Mouse (Mus musculus) thymus, postnatal 10 days (tissue): Measurements from ENCODE around the gene Olig2.
"Not testable (repeated sequence)": the region's sequence is repeated elsewhere in the genome, so short reads cannot be mapped to it uniquely, and the experiment has no call there.

ENCODE experiments used
- DNase-seq, 2 experiments: peaks; one replicate each; pipeline ENCODE4 v3.0.0; 2021; ENCODE audit warnings: low spot score in 2 of 2

Olig2 gene

GRCm38 (mm10) chr16:91226883-91227759 lies 1.9 kb downstream of the Olig2 start:
- DNase-seq, result peak in 1 of 2 experiments; percentile 13

- no peak for DNase-seq
Measured at GRCm38 (mm10) chr16:91227760-91228043, 2.4 kb downstream of the Olig2 start.

GRCm38 (mm10) chr16:91228238-91229071 lies 3.2 kb downstream of the Olig2 start:
- DNase-seq, result no peak

- no peak for DNase-seq
Measured at GRCm38 (mm10) chr16:91229072-91229348, 3.8 kb downstream of the Olig2 start.

DNA sequence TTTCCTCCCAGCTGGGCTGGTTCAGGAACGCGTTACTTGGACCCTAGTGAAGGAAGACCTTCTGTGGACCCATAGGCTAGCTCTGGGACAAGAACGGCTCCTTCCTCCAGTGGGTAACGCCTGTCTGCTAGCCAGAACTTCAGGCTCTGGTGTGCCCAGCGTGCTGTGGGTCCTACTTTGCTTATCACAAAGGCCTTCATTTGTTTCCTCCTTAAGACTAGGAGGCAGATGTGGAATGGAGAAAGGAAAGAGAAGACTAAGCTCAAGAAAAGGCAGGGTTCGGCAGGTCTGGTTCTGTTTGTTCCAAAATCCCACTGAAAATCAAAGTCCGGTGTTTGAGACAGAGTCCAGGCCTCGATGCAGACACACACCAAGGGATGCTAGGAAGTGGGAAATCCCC lies 4.4 kb downstream of the Olig2 start:
- no peak for DNase-seq

- no peak for DNase-seq
Measured at GRCm38 (mm10) chr16:91231781-91232469, 6.7 kb downstream of the Olig2 start.

- DNase-seq, result no peak
Measured at GRCm38 (mm10) chr16:91232470-91233240, 7.4 kb downstream of the Olig2 start.

DNA sequence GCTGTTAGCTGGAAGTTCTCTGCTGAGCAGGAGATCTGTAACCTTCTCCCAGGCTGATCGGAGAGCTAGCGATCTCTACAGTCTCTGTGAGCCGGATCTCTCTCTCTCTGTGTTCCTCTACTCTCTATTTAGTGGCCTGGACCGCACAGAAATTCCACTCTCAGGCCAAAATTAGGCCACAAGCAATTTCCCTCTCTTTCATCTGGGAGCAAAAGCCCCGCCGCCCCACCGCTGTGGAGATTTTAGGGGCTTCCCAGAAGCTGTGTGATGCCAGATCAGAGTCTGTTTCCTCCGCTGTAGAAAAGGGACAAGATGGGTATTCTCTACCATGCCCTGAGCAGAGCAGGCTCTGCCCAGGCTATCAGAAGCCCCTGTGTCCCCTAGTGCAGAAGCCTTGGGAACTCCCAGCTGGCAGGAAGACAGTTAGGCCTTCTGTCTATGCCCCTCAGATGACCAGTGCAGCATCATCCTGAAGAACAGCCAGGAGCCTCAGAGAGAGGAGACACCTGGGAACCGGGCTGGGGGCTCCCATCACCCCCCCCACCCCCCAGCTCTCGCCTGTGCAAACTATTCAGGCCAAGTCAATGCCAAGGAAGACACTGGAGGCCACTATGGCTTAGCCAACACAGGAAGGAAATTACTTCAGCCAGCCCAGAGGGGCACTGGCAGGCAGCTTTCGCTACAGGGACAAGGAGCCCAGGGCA lies 8.1 kb downstream of the Olig2 start:
- no peak for DNase-seq

DNA sequence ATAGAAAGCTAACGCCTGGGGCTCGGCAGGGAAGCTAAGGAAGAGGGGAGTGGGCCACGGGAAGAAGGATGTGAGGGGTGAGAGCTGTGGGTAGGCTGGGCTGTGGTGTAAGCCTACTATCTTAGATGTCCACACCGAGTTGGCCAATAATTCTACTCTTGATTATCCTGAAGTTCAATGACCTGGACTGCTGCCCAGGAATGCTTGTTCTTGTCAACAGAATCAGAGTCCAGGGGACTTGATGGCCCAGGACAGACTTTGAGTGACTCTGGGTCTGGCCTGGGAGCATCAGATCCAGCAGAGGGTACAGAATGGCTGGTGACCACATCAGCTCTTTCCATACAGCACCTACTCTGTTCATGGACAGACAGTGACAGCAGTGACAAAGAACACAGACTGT lies 13.8 kb downstream of the Olig2 start:
- no peak for DNase-seq

DNA sequence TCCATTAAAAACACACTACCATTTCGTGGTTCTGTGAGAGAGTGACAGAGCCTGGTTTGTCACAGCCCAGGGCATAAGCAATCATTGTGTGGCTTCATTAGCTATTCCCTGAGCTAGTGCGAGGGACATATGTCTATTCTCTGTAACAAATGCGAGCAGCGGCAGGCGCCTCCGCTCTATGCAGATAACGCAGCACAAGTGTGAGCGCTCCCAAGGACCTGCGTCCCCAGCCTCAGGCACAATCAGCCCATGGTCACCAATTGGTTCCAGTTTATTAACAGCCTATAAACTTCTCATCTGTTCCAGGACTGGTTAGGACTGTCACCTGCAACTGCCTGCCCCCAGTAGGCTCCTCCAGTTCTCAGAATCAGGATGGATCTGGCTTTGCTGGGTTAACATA lies 21.0 kb downstream of the Olig2 start:
- DNase-seq, result no peak

- DNase-seq, result not testable (repeated sequence)
Measured at GRCm38 (mm10) chr16:91255419-91256164, 30.3 kb downstream of the Olig2 start.

DNA sequence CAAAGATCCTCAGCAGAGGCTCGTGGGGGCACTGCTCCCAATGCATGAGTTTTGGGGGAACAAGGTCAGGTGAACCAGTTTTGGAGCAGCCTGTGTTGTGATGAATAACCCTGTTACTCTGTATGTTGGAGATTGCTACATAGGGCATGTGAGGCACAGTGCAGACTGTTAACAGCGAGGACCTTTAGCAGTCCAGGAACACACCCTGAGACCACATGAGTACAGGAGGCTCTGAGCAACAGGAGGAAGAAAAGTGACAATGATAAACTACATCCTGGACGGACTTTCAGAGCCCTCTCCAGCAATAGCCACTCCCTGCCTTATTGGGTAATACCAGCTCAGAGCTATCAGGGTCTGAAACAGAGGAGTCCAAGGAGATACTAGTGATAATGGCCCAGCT lies 33.7 kb downstream of the Olig2 start:
- DNase-seq, result no peak

DNA sequence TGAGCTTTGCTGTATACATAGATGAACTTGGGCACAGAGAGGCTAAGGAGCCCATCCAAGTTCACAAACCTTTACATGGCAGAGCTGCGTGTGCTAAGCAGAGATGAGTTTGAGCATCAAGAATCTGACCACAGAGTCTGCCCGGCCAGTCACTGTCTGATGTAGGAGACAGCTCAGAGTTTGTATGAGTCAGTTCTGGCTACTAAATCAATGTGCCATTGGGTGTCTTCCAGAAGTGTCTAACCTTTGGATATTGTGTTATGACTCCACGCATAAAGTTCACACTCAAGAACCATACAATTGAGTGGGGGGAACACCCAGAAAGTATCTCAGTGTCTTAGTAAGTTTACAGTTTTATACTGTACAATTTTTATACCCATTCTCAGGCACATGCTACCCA lies 35.6 kb downstream of the Olig2 start:
- no peak for DNase-seq

DNA sequence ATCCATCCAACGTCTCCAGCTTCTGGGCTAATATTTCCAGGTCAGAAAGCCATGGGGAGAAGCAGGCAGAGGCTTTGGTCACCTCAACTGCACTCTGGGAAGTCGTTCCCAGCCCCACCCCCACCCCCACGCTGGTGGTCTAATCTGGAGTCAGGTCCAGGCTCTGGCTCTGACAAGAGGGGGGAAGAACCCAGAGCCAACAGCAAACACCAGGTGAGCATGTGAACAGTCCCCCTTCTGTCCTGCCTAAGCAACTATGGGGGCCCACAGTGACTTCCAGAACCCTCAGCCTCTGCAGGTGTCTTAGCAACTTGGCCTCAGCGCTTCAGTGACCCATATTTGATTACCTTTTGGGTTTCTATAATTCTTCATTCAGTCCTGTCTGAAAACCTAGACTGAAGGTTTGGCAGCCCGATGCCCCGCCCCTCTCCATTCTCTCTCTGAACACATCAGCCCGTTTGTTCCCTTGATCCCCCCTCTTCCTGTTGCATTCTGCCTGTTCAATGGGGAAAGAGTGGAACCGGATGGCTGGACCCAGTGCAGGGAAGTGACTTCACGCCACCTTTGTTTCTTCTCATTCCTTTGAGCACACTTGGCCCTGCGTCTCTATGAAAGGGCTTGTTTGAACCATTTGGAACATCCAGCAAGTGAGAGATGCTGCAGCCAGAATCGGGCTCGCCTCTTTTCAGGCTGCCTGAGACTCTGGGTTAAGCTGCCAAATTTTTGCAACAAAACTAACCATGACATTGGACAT lies 37.4 kb downstream of the Olig2 start:
- DNase-seq, result no peak

DNA sequence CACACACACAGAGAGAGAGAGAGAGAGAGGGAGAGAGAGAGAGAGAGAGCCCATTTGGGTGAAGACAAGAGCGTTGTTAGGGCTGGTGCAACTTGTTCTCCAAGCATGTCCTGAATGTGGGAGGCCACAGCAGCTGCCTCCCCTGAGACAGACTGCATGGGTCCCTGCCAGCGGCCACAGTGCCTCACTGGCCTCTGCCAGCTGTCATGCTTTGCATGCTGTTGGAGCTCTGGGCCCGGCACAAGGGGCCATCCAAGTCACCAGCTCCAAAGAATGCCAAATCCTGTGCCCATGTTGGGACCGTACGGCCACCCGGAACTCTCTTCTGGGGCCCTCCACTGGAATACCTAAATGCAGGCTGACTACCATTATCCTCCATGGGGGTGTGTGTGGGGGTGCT lies 40.7 kb downstream of the Olig2 start:
- DNase-seq, result no peak

DNA sequence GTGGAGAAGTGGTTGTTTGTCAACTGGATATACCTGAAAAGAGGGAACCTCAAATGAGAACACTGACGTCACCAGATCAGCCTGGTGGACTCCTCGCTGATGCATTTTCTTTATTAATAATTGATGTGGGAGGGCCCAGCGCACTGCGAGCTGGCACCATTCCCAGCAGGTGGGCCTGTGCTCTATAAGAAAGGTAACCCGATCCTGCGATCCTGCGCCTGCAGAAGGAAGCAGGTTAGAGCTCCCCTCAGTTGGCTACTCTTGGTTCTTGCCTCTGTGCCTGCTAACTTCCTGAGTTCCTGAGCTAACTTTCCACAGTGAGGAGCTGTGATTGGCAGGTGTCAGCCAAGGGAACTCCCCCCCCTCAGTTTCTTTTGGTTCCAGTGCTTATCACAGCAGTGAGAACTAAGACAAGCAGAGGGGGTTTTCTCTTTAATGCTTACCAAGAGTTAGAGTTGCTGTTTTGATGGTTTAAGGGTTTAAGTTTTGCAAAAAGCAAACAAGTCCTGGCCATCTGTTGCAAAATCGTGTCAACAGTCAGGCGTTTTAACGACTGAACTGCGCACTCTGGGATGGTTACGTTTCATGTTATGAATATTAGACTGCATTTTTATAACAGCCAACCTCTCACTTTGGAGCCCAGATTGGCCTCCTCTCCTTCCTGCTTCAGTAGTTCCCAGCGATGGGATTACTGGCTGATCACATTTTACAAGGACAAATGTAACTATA lies 43.6 kb downstream of the Olig2 start:
- DNase-seq, result no peak

- no peak for DNase-seq
Measured at GRCm38 (mm10) chr16:91269468-91270211, 44.4 kb downstream of the Olig2 start, which contains the start of gene Olig1. Olig1 (plus strand) TSS chr16:91269772.

DNA sequence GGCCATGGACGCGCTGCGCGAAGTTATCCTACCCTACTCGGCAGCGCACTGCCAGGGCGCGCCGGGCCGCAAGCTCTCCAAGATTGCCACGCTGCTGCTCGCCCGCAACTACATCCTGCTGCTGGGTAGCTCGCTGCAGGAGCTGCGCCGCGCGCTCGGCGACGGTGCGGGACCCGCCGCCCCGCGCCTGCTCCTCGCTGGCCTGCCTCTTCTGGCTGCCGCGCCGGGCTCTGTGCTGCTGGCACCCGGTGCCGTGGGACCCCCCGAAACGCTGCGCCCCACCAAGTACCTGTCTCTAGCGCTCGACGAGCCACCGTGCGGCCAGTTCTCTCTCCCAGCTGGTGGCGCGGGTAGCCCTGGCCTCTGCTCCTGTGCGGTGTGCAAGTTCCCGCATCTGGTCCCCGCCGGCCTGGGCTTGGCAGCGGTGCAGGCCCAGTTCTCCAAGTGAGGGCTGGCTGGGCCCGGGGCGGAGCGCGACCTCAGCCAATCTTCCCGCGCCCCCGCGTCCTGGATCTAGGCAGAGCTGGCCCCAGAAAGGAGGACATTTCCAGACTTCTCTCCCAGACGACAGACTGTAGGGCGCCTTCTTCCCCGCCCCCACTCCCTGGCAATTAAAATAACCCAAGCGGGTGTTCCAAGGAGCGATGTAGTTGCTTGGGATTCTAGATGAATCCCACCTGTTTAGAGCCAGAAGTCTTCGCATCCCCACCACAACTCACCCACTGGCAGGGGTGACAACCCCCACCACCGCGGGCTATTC lies 45.1 kb downstream of the Olig2 start:
- no peak for DNase-seq
